Mouse (Mus musculus) liver, embryonic 14.5 days (tissue): ENCODE results near the gene Snx27.

Source experiments
- CTCF ChIP-seq: IDR thresholded peaks from 2 replicates; pipeline ENCODE4 v1.5.1; 2016; ENCODE audit warnings: antibody characterized with exemption, low read depth, control low read depth
- EP300 ChIP-seq: IDR thresholded peaks from 2 replicates; pipeline ENCODE4 v1.6.1; 2016; ENCODE audit warnings: antibody characterized with exemption, low read depth

DNA sequence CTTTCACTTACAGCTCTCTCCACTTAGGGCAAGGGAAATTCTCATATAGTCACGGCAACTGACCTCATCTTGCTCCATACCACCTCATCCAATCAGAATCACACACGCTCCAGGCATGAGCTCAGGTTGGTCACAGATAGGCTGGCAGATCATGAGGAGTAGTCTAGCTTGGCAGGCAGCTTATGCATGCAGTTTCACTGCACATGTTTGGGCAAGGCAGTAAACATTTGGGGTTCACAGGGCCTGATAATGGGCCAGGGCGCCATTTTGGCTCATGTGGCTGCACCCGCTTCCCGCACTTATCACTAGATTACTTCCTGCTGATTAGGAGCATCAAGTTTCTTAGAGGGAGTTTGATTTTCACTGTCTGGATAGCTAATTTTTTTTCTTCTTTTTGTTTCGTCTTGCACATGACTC lies 13.4 kb upstream of the Snx27 start:
- no peak for TF ChIP-seq CTCF
- no peak for TF ChIP-seq EP300
